1 mouse cellular context compared by ENCODE assay signal in the genomic region with DNA sequence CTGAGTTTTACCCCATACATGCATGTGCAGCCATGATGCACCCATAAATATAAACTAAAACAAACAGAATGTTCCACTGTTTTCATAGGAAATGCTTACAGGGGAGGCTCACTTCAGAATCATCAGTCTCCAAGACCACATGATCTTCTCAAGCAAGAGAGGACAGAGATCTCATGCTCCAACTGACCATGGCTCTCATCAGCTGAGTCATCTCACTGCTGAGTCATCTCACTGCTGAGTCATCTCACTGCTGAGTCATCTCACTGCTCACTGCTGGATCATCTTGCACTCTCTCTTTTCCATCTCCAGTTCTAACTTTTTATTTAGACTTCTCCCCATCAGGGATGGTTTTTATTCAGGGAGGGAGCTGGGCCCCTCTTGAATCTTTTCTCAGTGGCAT.
TF ChIP-seq lines count a peak whose summit lies in the region.

No protein-coding gene starts in this region.

TF ChIP-seq in CH12.LX, 34 proteins besides CTCF, POLR2A, EP300 and RAD21 (continued from another document):
- TF ChIP-seq HCFC1 (IDR thresholded peaks at IDR 0.05; ENCODE audit: low read depth, low read length) (no peak), CHD2 (IDR thresholded peaks at IDR 0.05; ENCODE audit: low read length) (peak; percentile 74; the same call in 1 of the 2 replicates), ZC3H11A (IDR thresholded peaks at IDR 0.05; ENCODE audit: low read depth, low read length) (no peak), CHD1 (IDR thresholded peaks at IDR 0.05; ENCODE audit: low read depth, low read length) (no peak), TBP (conservative IDR thresholded peaks at IDR 0.05; ENCODE audit: low read depth, low read length) (no peak), BHLHE40 (IDR thresholded peaks at IDR 0.05; ENCODE audit: low read depth, low read length) (peak; percentile 73), ZKSCAN1 (IDR thresholded peaks at IDR 0.05; ENCODE audit: borderline replicate concordance, low read depth, low read length) (no peak), ELF1 (IDR thresholded peaks at IDR 0.05; ENCODE audit: low read depth, low read length) (no peak), ZNF384 (IDR thresholded peaks at IDR 0.05; ENCODE audit: low read depth, low read length) (no peak), PAX5 (IDR thresholded peaks at IDR 0.05; ENCODE audit: low read length) (no peak), UBTF (IDR thresholded peaks at IDR 0.05; ENCODE audit: low read depth, low read length) (no peak), SIN3A (IDR thresholded peaks at IDR 0.05; ENCODE audit: low read length) (peak; percentile 70; the same call in 1 of the 2 replicates), MAZ (IDR thresholded peaks at IDR 0.05; ENCODE audit: low read depth, low read length) (no peak), MAX (IDR thresholded peaks at IDR 0.05; ENCODE audit: low read length) (peak; percentile 47), MEF2A (IDR thresholded peaks at IDR 0.05; ENCODE audit: borderline replicate concordance, low read depth, low read length) (peak; percentile 81), E2F4 (IDR thresholded peaks at IDR 0.05; ENCODE audit: insufficient replicate concordance, low read depth, low read length) (no peak), SMC3 (IDR thresholded peaks at IDR 0.05; ENCODE audit: low read depth, low read length) (no peak), IRF4 (IDR thresholded peaks at IDR 0.05; ENCODE audit: low read depth, low read length) (peak; percentile 97)
TF ChIP-seq in CH12.LX: peak in this region for 15.
